Mouse (Mus musculus) limb, embryonic 13.5 days (tissue): ENCODE measurements around the gene Ift80. TPM values are rescaled to one million over a fixed set of nuclear protein-coding genes. Genes with fewer than 3 reads are reported as not detected.
A peak's percentile ranks its signal among the peaks of the same experiment; 100 is the strongest.
"Not testable (repeated sequence)": the region's sequence is repeated elsewhere in the genome, so short reads cannot be mapped to it uniquely, and the experiment has no call there.

Experiments used
- ATAC-seq: fragments of 200-750 bp; cut with Nextera tagmentation; 2 replicates; pipeline ENCODE4 v1.8.0; 2017; ENCODE audit warnings: low read depth, moderate number of reproducible peaks, moderate TSS enrichment; ENCODE audit not compliant: low FRiP score
- H3K27ac ChIP-seq: fragments of 300-500 bp; sonication (generic); 2 replicates; pipeline ENCODE4 v1.5.1; 2015; ENCODE audit warnings: inconsistent platforms, mild to moderate bottlenecking, moderate library complexity
- H3K27me3 ChIP-seq: fragments of 300-500 bp; sonication (generic); 2 replicates; pipeline ENCODE4 v1.6.1; 2015; ENCODE audit warnings: mild to moderate bottlenecking, inconsistent platforms
- H3K36me3 ChIP-seq: fragments of 300-500 bp; sonication (generic); 2 replicates; pipeline ENCODE4 v1.6.1; 2015; ENCODE audit warnings: inconsistent platforms, mild to moderate bottlenecking, moderate library complexity
- H3K4me1 ChIP-seq: fragments of 300-500 bp; sonication (generic); 2 replicates; pipeline ENCODE4 v1.6.1; 2015; ENCODE audit warnings: inconsistent platforms
- H3K4me2 ChIP-seq: fragments of 300-500 bp; sonication (generic); replicated peaks from 2 replicates; pipeline ENCODE4 v1.6.1; 2015; ENCODE audit warnings: inconsistent platforms, mild to moderate bottlenecking, moderate library complexity
- H3K4me3 ChIP-seq: fragments of 300-500 bp; sonication (generic); 2 replicates; pipeline ENCODE4 v1.5.1; 2015; ENCODE audit warnings: moderate library complexity, mild to moderate bottlenecking, inconsistent platforms
- H3K9ac ChIP-seq: fragments of 300-500 bp; sonication (generic); 2 replicates; pipeline ENCODE4 v1.6.1; 2015; ENCODE audit warnings: mild to moderate bottlenecking, inconsistent platforms
- H3K9me3 ChIP-seq: fragments of 300-500 bp; sonication (generic); 2 replicates; pipeline ENCODE4 v1.6.1; 2016; ENCODE audit warnings: inconsistent platforms
- WGBS: fragments of 180-500 bp; shearing (Covaris S2); methylation state at CpG from one replicate; pipeline ENCODE4 v1.1.7; 2015; 5-methylcytosine and 5-hydroxymethylcytosine counted together
- polyA plus RNA-seq: library from polyadenylated mRNA; unstranded; fragments of >200 nt; fragmentation: Nextera tagmentation; extraction: Ambion mirVana; gene quantifications from 2 replicates; pipeline ENCODE4 v1.2.1, GENCODE M21; 2015

Ift80 gene
- polyA plus RNA-seq, 1 experiment from 2014 or later = 21.8 TPM

- no peak for ATAC-seq
- 75% methylated on average over 2 of the region's 2 CpGs for WGBS
These were observed 99.2 kb downstream of the Ift80 start for GRCm38 (mm10) chr3:68904902-68905778.

DNA sequence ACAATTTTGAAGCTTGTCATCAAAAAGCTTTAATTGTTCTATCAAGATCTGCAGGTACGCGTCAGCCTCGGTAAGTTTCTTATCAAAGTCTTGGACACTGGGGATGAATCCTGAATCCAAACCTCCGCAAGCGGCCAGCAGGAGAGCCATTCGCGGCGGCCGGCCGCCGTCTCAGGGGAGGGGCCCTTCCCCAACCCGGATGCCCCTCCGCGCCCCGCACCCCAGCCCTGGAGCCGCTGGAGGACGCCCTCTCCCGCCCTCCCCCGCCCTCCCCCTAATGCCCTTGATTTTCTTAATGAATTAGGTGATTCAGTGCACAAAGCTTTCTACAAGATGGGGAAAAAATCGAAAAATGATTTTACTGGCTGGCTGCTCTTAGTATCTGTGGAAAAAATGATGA is 101.7 kb downstream of the Ift80 start:
- 86% methylated on average over 20 of the region's 20 CpGs for WGBS
- not testable (repeated sequence) for H3K9ac ChIP-seq

More at GRCm38 (mm10) chr3:68904902-68905778, 99.2 kb downstream of the Ift80 start:
- Histone ChIP-seq H3K27ac (no peak overlapping the region), H3K27me3 (no peaks in the 10 kb centered on the region), H3K36me3 (no peaks in the 10 kb centered on the region), H3K9me3 (no peaks in the 10 kb centered on the region), H3K4me2 (no peak overlapping the region), H3K9ac (no peak overlapping the region), H3K4me3 (no peak overlapping the region), H3K4me1 (no peaks in the 10 kb centered on the region)

GRCm38 (mm10) chr3:68897154-68897553 is 107.2 kb downstream of the Ift80 start:
- ATAC-seq = no peak
- Histone ChIP-seq H3K4me1 (no peaks in the 10 kb centered on the region), H3K27me3 (no peaks in the 10 kb centered on the region), H3K4me3 (no peak overlapping the region), H3K27ac (no peak overlapping the region), H3K36me3 (peaks cover 7% of the 10 kb centered on the region; the same call in 1 of the 2 replicates), H3K9ac (no peak overlapping the region), H3K4me2 (no peak overlapping the region), H3K9me3 (no peaks in the 10 kb centered on the region)
- WGBS = 84% methylated on average over 5 of the region's 5 CpGs

More for the DNA sequence above, 101.7 kb downstream of the Ift80 start:
- not testable (repeated sequence) for H3K27ac ChIP-seq, H3K4me2 ChIP-seq, ATAC-seq, H3K4me1 ChIP-seq, H3K4me3 ChIP-seq, H3K9me3 ChIP-seq, H3K27me3 ChIP-seq, H3K36me3 ChIP-seq

- peaks cover 8% of the 10 kb centered on the region; the same call in 1 of the 2 replicates for H3K36me3 ChIP-seq
- H3K9me3 ChIP-seq = no peaks in the 10 kb centered on the region
- H3K4me2 ChIP-seq = no peak overlapping the region
- WGBS = 77% methylated on average over 4 of the region's 4 CpGs
- H3K4me1 ChIP-seq = no peaks in the 10 kb centered on the region
- H3K27ac ChIP-seq = no peak overlapping the region
- H3K4me3 ChIP-seq = no peak overlapping the region
- no peaks in the 10 kb centered on the region for H3K27me3 ChIP-seq
- H3K9ac ChIP-seq = no peak overlapping the region
- no peak for ATAC-seq
These were observed 108.9 kb downstream of the Ift80 start for GRCm38 (mm10) chr3:68895426-68895825.

- no peak overlapping the region for H3K4me2 ChIP-seq
- no peak overlapping the region for H3K27ac ChIP-seq
- no peaks in the 10 kb centered on the region for H3K4me1 ChIP-seq
- WGBS = 87% methylated on average over 5 of the region's 5 CpGs
- H3K36me3 ChIP-seq = no peaks in the 10 kb centered on the region
- no peak overlapping the region for H3K9ac ChIP-seq
- no peaks in the 10 kb centered on the region for H3K27me3 ChIP-seq
- no peak for ATAC-seq
- no peaks in the 10 kb centered on the region for H3K9me3 ChIP-seq
- H3K4me3 ChIP-seq = no peak overlapping the region
These were observed 117.5 kb downstream of the Ift80 start for GRCm38 (mm10) chr3:68886845-68887244.

- no peak overlapping the region for H3K4me3 ChIP-seq
- no peak for ATAC-seq
- peaks cover 27% of the 10 kb centered on the region for H3K27me3 ChIP-seq
- no peak overlapping the region for H3K9ac ChIP-seq
- H3K4me2 ChIP-seq = no peak overlapping the region
- H3K4me1 ChIP-seq = peaks cover 12% of the 10 kb centered on the region
- no peak overlapping the region for H3K27ac ChIP-seq
- no peaks in the 10 kb centered on the region for H3K36me3 ChIP-seq
- WGBS = 87% methylated on average over 2 of the region's 2 CpGs
- no peaks in the 10 kb centered on the region for H3K9me3 ChIP-seq
These were observed 130.3 kb downstream of the Ift80 start for GRCm38 (mm10) chr3:68874079-68874478.

GRCm38 (mm10) chr3:68870568-68870950 is 133.8 kb downstream of the Ift80 start:
- H3K27me3 ChIP-seq = peaks cover 61% of the 10 kb centered on the region
- ATAC-seq = no peak

DNA sequence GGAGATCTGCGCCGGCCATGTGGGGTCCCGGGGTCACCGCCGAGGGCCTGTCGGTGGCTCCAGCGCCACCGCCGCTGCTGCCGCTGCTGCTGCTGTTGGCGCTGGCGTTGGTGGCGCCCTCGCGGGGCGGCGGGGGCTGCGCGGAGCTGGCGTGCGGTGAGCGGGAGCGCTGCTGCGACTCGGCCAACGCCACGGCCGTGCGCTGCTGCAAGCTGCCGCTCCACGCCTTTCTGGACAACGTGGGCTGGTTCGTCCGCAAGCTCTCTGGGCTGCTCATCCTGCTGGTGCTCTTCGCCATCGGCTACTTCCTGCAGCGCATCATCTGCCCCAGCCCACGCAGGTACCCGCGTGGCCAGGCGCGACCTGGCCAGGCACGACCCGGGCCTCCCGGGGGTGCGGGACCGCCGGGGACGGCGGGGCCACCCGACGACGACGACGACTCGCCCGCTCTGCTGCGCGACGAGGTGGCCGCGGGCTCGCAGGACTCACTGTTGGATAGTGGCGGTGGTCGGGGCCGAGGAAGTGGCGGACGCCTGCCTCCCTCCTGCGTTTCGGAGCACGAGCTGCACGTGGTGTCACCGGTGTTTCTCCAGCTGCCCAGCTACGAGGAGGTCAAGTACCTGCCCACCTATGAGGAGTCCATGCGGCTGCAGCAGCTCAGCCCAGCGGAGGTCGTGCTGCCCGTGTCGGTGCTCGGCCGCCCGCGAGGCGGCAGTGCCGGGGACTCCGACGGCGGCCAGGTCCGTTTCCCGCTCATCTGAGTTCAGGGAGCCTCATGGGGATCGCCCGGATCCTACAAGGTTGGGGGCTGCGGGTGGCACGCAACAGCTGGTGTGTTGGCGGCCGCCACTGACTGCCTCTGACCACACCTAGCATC is 134.4 kb downstream of the Ift80 start:
- H3K27me3 ChIP-seq = peaks cover 63% of the 10 kb centered on the region

More at GRCm38 (mm10) chr3:68870568-68870950, 133.8 kb downstream of the Ift80 start:
- Histone ChIP-seq H3K4me1 (peaks cover 17% of the 10 kb centered on the region), H3K4me3 (peak overlapping the region; percentile 64), H3K27ac (no peak overlapping the region), H3K36me3 (no peaks in the 10 kb centered on the region), H3K9me3 (no peaks in the 10 kb centered on the region), H3K9ac (peak overlapping the region; percentile 65), H3K4me2 (peak overlapping the region; percentile 100)
- WGBS = 3% methylated on average over 15 of the region's 15 CpGs

DNA sequence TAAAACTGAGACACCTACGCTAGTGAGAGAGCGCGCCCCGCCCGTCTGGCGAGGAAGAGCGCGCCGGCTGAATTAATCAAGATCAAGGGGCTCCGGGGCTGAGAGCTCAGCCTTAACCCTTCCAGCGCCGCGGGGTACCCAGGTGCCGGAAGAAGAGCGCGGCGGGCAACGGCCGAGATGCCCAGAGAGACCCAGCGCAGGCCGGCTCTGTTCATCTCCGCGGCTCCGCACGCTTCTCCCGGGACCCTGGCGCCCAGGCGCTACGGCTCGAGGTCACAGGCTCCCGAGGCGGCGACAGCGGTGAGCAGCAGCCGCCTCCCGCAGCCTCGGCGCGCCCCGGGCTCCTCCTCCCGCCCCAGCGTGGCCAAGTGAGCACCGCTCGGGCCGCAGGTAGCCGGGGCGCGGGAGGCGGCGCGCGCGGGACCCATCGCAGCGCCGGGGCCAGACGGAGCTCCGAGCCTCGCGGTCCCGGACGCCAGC is 135.1 kb downstream of the Ift80 start, which contains the start of gene 1110032F04Rik:
TSS of gene 1110032F04Rik (plus strand) at position 376 of the 480 bp plus-strand sequence.
- ATAC-seq = peak; percentile 70
- peak within 1 kb of the TSS; percentile 65 for H3K9ac ChIP-seq
- peak within 1 kb of the TSS; percentile 100 for H3K4me2 ChIP-seq
- WGBS = under 1% methylated on average over 48 of the region's 62 CpGs
- peak within 1 kb of the TSS; percentile 64 for H3K4me3 ChIP-seq
- H3K27me3 ChIP-seq = peaks cover 63% of the 10 kb centered on the region
- H3K4me1 ChIP-seq = peaks cover 17% of the 10 kb centered on the region
- no peak within 1 kb of the TSS for H3K27ac ChIP-seq
- no peaks in the 10 kb centered on the region for H3K9me3 ChIP-seq
- H3K36me3 ChIP-seq = no peaks in the 10 kb centered on the region

More for the DNA sequence above, 134.4 kb downstream of the Ift80 start:
- Histone ChIP-seq H3K9ac (peak overlapping the region; percentile 65), H3K4me2 (peak overlapping the region; percentile 100), H3K27ac (no peak overlapping the region), H3K4me3 (peak overlapping the region; percentile 64), H3K36me3 (no peaks in the 10 kb centered on the region), H3K9me3 (no peaks in the 10 kb centered on the region), H3K4me1 (peaks cover 17% of the 10 kb centered on the region)
- ATAC-seq = peak; percentile 72
- WGBS = under 1% methylated on average over 96 of the region's 96 CpGs

DNA sequence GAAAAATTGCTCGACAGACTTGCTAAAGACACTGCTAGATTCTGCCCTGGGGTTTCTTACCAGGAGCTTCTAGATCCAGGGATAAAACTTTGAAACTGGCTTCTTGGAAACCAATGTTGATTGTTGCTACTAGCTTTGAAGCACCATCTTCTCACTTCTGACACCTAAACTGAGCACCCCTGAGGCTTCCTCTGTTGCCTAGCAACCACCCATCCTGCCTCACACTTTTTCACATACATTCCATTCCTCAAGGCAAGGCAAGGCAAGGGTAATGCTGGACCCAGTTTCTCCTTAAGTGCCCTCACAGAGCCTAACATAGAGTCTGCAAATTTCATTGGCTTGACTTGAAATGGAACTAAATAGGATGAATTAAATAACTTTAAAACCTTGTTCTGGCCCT is 152.0 kb downstream of the Ift80 start:
- Histone ChIP-seq H3K4me1 (no peaks in the 10 kb centered on the region), H3K9ac (no peak overlapping the region), H3K4me3 (no peak overlapping the region), H3K4me2 (no peak overlapping the region), H3K27me3 (no peaks in the 10 kb centered on the region), H3K36me3 (no peaks in the 10 kb centered on the region), H3K27ac (no peak overlapping the region), H3K9me3 (no peaks in the 10 kb centered on the region)
- ATAC-seq = no peak
- WGBS = 87% methylated on average over 1 of the region's 1 CpGs

GRCm38 (mm10) chr3:68848323-68848722 is 156.0 kb downstream of the Ift80 start:
- H3K27me3 ChIP-seq = no peaks in the 10 kb centered on the region
- no peak overlapping the region for H3K9ac ChIP-seq
- no peaks in the 10 kb centered on the region for H3K9me3 ChIP-seq
- no peaks in the 10 kb centered on the region for H3K36me3 ChIP-seq
- WGBS = 62% methylated on average over 3 of the region's 3 CpGs
- H3K4me3 ChIP-seq = no peak overlapping the region
- no peak for ATAC-seq
- H3K4me1 ChIP-seq = no peaks in the 10 kb centered on the region
- no peak overlapping the region for H3K27ac ChIP-seq
- no peak overlapping the region for H3K4me2 ChIP-seq

GRCm38 (mm10) chr3:68844025-68844424 is 160.3 kb downstream of the Ift80 start:
- no peak overlapping the region for H3K4me3 ChIP-seq
- H3K9ac ChIP-seq = no peak overlapping the region
- no peaks in the 10 kb centered on the region for H3K4me1 ChIP-seq
- H3K36me3 ChIP-seq = no peaks in the 10 kb centered on the region
- H3K27me3 ChIP-seq = no peaks in the 10 kb centered on the region
- H3K27ac ChIP-seq = no peak overlapping the region
- no peak for ATAC-seq
- 92% methylated on average over 4 of the region's 4 CpGs for WGBS
- no peak overlapping the region for H3K4me2 ChIP-seq
- no peaks in the 10 kb centered on the region for H3K9me3 ChIP-seq
